Mouse (Mus musculus): Measurements from ENCODE around the gene Slc36a3.

Slc36a3 gene

DNA sequence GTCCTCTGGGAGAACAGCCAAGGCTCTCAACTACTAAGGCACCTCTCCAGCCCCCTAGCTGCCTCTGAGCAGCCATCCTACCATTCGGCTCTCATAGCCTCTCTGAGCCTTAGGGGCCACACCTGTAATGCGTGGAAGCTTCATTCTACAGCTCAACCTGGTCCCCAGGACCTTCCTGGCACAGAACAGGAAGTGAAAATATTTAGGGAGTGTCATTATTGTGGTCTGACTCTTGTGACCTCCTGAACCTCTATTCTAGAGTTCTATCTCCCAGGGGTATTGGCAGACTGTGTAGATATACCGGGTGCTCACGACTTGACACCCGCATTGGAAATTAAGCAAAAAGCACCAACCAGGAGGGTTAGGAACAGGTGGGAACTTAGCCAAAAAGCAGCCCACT, 75.3 kb downstream of the Slc36a3 start:
- no peak for ATAC-seq (ENCODE audit: low TSS enrichment)

DNA sequence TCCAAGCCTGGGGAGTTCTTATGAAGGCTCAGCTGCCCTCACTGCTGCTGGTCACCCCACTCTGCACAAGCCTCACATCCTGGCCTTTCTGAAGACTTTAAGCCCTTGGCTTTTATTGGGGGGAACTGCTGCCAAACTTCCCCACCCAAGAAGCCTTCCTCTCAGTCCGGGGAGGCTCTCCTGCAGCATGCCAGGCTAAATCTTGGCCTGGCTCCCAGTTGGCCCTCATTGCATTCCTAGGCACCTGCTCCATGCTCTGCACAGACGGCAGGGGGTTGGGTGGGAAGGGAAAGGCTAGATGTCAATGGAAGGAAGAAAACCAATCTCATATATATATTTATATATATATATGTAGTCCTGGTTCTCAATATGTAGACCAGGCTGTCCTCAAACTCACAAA, 75.9 kb downstream of the Slc36a3 start:
- ATAC-seq (ENCODE audit: low TSS enrichment) = no peak
